Comparison of ENCODE assay signal across 8 mouse cellular contexts in the genomic region with DNA sequence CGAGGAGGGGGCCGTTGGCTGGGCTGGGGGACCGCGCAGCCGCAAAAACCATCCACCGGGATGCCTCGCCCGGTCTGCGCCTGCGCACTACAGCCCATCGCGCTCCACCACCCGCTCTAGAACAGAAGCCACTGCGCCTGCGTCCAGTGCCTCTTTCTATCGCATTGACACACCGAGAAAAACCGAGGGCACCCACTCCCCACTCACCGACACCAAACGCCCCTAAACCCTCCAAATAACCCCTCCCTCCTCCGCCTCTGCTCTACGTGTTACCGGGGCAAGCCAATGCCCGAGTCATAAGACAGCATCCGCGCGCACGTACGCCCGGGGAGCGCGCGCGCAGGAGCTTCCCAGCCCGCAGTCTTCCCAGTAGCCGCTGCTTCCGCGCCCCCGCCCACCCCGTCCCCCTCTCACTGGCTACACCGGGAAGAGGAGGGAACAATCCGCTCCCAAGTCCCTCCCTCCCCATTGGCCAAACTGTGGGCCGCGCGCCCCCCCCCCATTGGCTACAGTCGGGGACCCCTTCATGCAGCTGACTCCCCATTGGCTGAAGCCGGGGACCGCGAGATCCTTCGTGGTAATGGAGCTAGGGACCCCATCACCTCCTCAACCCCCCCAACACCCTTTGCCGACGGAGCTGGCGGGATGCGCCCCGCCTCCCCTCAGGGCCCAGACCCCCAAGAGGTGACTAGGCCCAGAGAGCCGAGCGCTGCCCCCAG. TPM values are rescaled to one million over a fixed set of nuclear protein-coding genes. Genes with fewer than 3 reads are reported as not detected.
A peak's percentile ranks its signal among the peaks of the same experiment; 100 is the strongest.
DNase-seq lines count a peak whose midpoint lies in the region; ATAC-seq and TF ChIP-seq lines count a peak whose summit lies in the region.

No protein-coding gene starts in this region.

- no peaks in the 10 kb centered on the region for H3K27me3 ChIP-seq in forebrain, embryonic 13.5 days
- H3K27me3 ChIP-seq in liver, postnatal 0 days (ENCODE audit: insufficient read depth, low read length), result no peaks in the 10 kb centered on the region
- H3K27me3 ChIP-seq in neural tube, embryonic 13.5 days, result no peaks in the 10 kb centered on the region

- no peaks in the 10 kb centered on the region for H3K9me3 ChIP-seq in forebrain, embryonic 13.5 days (replicated peaks)
- H3K9me3 ChIP-seq in liver, postnatal 0 days (ENCODE audit: low read length), result no peaks in the 10 kb centered on the region
- H3K9me3 ChIP-seq in neural tube, embryonic 13.5 days, result no peaks in the 10 kb centered on the region

- peak overlapping the region; percentile 100 for H3K27ac ChIP-seq in forebrain, embryonic 13.5 days
- peak overlapping the region; percentile 97 for H3K27ac ChIP-seq in liver, postnatal 0 days (ENCODE audit: low read depth)
- H3K27ac ChIP-seq in neural tube, embryonic 13.5 days (replicated peaks), result peak overlapping the region; percentile 99

- DNase-seq in ES-CJ7 (ENCODE audit: low read depth, low spot score), result peak; percentile 98
- peak; percentile 95 for DNase-seq in heart, postnatal 10 days
- peak; percentile 94 for DNase-seq in layer of hippocampus, adult 11-12 months (ENCODE audit: low spot score)
- DNase-seq in liver, postnatal 0 days, result peak; percentile 94
- DNase-seq in telencephalon, adult 2 months (ENCODE audit: low read depth, low spot score), result peak; percentile 96

- peak overlapping the region; percentile 76 for H3K4me2 ChIP-seq in forebrain, embryonic 13.5 days
- peak overlapping the region; percentile 84 for H3K4me2 ChIP-seq in liver, postnatal 0 days (ENCODE audit: low read depth, low read length)
- H3K4me2 ChIP-seq in neural tube, embryonic 13.5 days, result peak overlapping the region; percentile 88

- TF ChIP-seq EP300 in liver, postnatal 0 days (IDR thresholded peaks at IDR 0.05; ENCODE audit: low read depth), result no peak

- no peak for TF ChIP-seq CTCF in liver, postnatal 0 days (IDR thresholded peaks at IDR 0.05; ENCODE audit: low read depth)

- H3K9ac ChIP-seq in forebrain, embryonic 13.5 days, result peak overlapping the region; percentile 96
- H3K9ac ChIP-seq in liver, postnatal 0 days (replicated peaks), result peak overlapping the region; percentile 100
- peak overlapping the region; percentile 100 for H3K9ac ChIP-seq in neural tube, embryonic 13.5 days

- peak overlapping the region; percentile 100 for H3K4me3 ChIP-seq in forebrain, embryonic 13.5 days
- peak overlapping the region; percentile 80 for H3K4me3 ChIP-seq in liver, postnatal 0 days (ENCODE audit: low read depth, low read length)
- H3K4me3 ChIP-seq in neural tube, embryonic 13.5 days, result peak overlapping the region; percentile 100

- ATAC-seq in cerebellum, adult (ENCODE audit: insufficient number of reproducible peaks, low FRiP score, low TSS enrichment), result peak; percentile 72
- peak; percentile 90 for ATAC-seq in forebrain, embryonic 13.5 days
- ATAC-seq in liver, postnatal 0 days, result peak; percentile 77
- peak; percentile 91 for ATAC-seq in neural tube, embryonic 13.5 days (ENCODE audit: low read depth)

- peaks cover 11% of the 10 kb centered on the region for H3K4me1 ChIP-seq in forebrain, embryonic 13.5 days
- H3K4me1 ChIP-seq in liver, postnatal 0 days (ENCODE audit: insufficient read depth), result peaks cover 10% of the 10 kb centered on the region
- peaks cover 24% of the 10 kb centered on the region for H3K4me1 ChIP-seq in neural tube, embryonic 13.5 days (replicated peaks)

- peaks cover 41% of the 10 kb centered on the region for H3K36me3 ChIP-seq in forebrain, embryonic 13.5 days (ENCODE audit: poor library complexity, severe bottlenecking)
- H3K36me3 ChIP-seq in liver, postnatal 0 days (replicated peaks; ENCODE audit: insufficient read depth, low read length), result peaks cover 41% of the 10 kb centered on the region
- H3K36me3 ChIP-seq in neural tube, embryonic 13.5 days, result peaks cover 40% of the 10 kb centered on the region

- WGBS in forebrain, embryonic 13.5 days, result 1% methylated on average over 39 of the region's 57 CpGs
- under 1% methylated on average over 47 of the region's 57 CpGs for WGBS in liver, postnatal 0 days (ENCODE audit: insufficient replicate concordance)
- under 1% methylated on average over 55 of the region's 57 CpGs for WGBS in neural tube, embryonic 13.5 days

- intact Hi-C loops in heart, postnatal 10 days (cut with DNase I), result no loop called here

RNA-seq across cellular contexts. Expression of a gene that starts 1.1 kb away (rescaled TPM):
- 52.4 and 60.0 TPM in 2 replicates for polyA plus RNA-seq in forebrain, embryonic 13.5 days (2015; fragmentation: Nextera tagmentation; extraction: Ambion mirVana)
- total RNA-seq in heart, postnatal 10 days (2021), result 10 to 100 TPM; 54.2 to 54.5 TPM
- polyA plus RNA-seq in liver, postnatal 0 days (2015; fragmentation: Nextera tagmentation; extraction: Ambion mirVana), result 12.0 and 13.6 TPM in 2 replicates
- 68.2 and 83.1 TPM in 2 replicates for polyA plus RNA-seq in neural tube, embryonic 13.5 days (2015; fragmentation: Nextera tagmentation; extraction: Ambion mirVana)

RNA-seq across cellular contexts. Expression of a gene that starts 15.0 kb away (rescaled TPM):
- 114 and 123 TPM in 2 replicates for polyA plus RNA-seq in forebrain, embryonic 13.5 days (2015; fragmentation: Nextera tagmentation; extraction: Ambion mirVana)
- 100 to 1,000 TPM; 245 to 251 TPM for total RNA-seq in heart, postnatal 10 days (2021)
- 57.6 and 57.7 TPM in 2 replicates for polyA plus RNA-seq in liver, postnatal 0 days (2015; fragmentation: Nextera tagmentation; extraction: Ambion mirVana)
- polyA plus RNA-seq in neural tube, embryonic 13.5 days (2015; fragmentation: Nextera tagmentation; extraction: Ambion mirVana), result 122 and 144 TPM in 2 replicates

RNA-seq across cellular contexts. Expression of a gene that starts 27.0 kb away (rescaled TPM):
- polyA plus RNA-seq in forebrain, embryonic 13.5 days (2015; fragmentation: Nextera tagmentation; extraction: Ambion mirVana), result 55.8 and 61.6 TPM in 2 replicates
- total RNA-seq in heart, postnatal 10 days (2021), result 10 to 100 TPM; 46.1 to 46.7 TPM
- 13.5 and 13.7 TPM in 2 replicates for polyA plus RNA-seq in liver, postnatal 0 days (2015; fragmentation: Nextera tagmentation; extraction: Ambion mirVana)
- 60.2 and 62.3 TPM in 2 replicates for polyA plus RNA-seq in neural tube, embryonic 13.5 days (2015; fragmentation: Nextera tagmentation; extraction: Ambion mirVana)

RNA-seq across cellular contexts. Expression of a gene that starts 39.3 kb away (rescaled TPM):
- polyA plus RNA-seq in forebrain, embryonic 13.5 days (2015; fragmentation: Nextera tagmentation; extraction: Ambion mirVana), result 0.19 and 0.32 TPM in 2 replicates
- total RNA-seq in heart, postnatal 10 days (2021), result under 1 TPM; 0.77 to 0.82 TPM
- 2.2 and 34.1 TPM in 2 replicates for polyA plus RNA-seq in liver, postnatal 0 days (2015; fragmentation: Nextera tagmentation; extraction: Ambion mirVana)
- 2.1 and 11.5 TPM in 2 replicates for polyA plus RNA-seq in neural tube, embryonic 13.5 days (2015; fragmentation: Nextera tagmentation; extraction: Ambion mirVana)

Comparison
In these comparisons a context has a peak if more than half of its experiments do, and no peak if none do; other contexts are left out.
1. Peak in every context shown above with its lines: DNase-seq, ATAC-seq, H3K4me3 ChIP-seq and H3K27ac ChIP-seq.